Mouse (Mus musculus) kidney, adult 11 months (tissue): ENCODE measurements around the gene 2200002D01Rik.
A peak's percentile ranks its signal among the peaks of the same experiment; 100 is the strongest.

ENCODE experiments used
- DNase-seq: peaks from one replicate; pipeline ENCODE4 v3.0.0; 2022

The 2200002D01Rik gene

GRCm38 (mm10) chr7:29248261-29248841 lies at the start of gene 2200002D01Rik:
2200002D01Rik (minus strand) TSS chr7:29248466.
- DNase-seq = peak; percentile 71

GRCm38 (mm10) chr7:29296998-29297397 lies 48.7 kb upstream of the 2200002D01Rik start:
- peak; percentile 67 for DNase-seq

- DNase-seq = no peak
Measured at GRCm38 (mm10) chr7:29295861-29296647, 47.8 kb upstream of the 2200002D01Rik start.

GRCm38 (mm10) chr7:29294111-29294761 lies 46.0 kb upstream of the 2200002D01Rik start:
- no peak for DNase-seq

GRCm38 (mm10) chr7:29293131-29294065 lies 45.1 kb upstream of the 2200002D01Rik start:
- peak; percentile 47 for DNase-seq

- no peak for DNase-seq
Measured at GRCm38 (mm10) chr7:29292458-29293098, 44.3 kb upstream of the 2200002D01Rik start.

- DNase-seq = no peak
Measured at GRCm38 (mm10) chr7:29291616-29292457, 43.6 kb upstream of the 2200002D01Rik start.

GRCm38 (mm10) chr7:29290691-29291485 lies 42.6 kb upstream of the 2200002D01Rik start:
- no peak for DNase-seq

- DNase-seq = no peak
Measured at GRCm38 (mm10) chr7:29289856-29290255, 41.6 kb upstream of the 2200002D01Rik start.

- DNase-seq = no peak
Measured at GRCm38 (mm10) chr7:29288942-29289638, 40.8 kb upstream of the 2200002D01Rik start, which contains the start of gene Ppp1r14a. Ppp1r14a (plus strand) TSS chr7:29289308.

- DNase-seq = peak; percentile 52
Measured at GRCm38 (mm10) chr7:29288079-29288478, 39.8 kb upstream of the 2200002D01Rik start.

- no peak for DNase-seq
Measured at GRCm38 (mm10) chr7:29287481-29287880, 39.2 kb upstream of the 2200002D01Rik start.

- DNase-seq = no peak
Measured at GRCm38 (mm10) chr7:29284523-29284922, 36.3 kb upstream of the 2200002D01Rik start.

GRCm38 (mm10) chr7:29283876-29284275 lies 35.6 kb upstream of the 2200002D01Rik start:
- no peak for DNase-seq

- DNase-seq = no peak
Measured at GRCm38 (mm10) chr7:29282074-29282554, 33.8 kb upstream of the 2200002D01Rik start.

GRCm38 (mm10) chr7:29281201-29282073 lies 33.2 kb upstream of the 2200002D01Rik start, which contains the start of gene Spint2:
Spint2 (minus strand) TSS chr7:29281912.
- DNase-seq = peak; percentile 94

GRCm38 (mm10) chr7:29280801-29281200 lies 32.5 kb upstream of the 2200002D01Rik start:
- peak; percentile 40 for DNase-seq

- DNase-seq = no peak
Measured at GRCm38 (mm10) chr7:29279924-29280323, 31.7 kb upstream of the 2200002D01Rik start.
